Mouse (Mus musculus) spleen, postnatal 4 days (tissue): ENCODE data around the gene Kcnt1.
"Not testable (repeated sequence)": the region's sequence is repeated elsewhere in the genome, so short reads cannot be mapped to it uniquely, and the experiment has no call there.

Experiments used
- DNase-seq, 2 experiments: peaks; one replicate each; pipeline ENCODE4 v3.0.0; 2022; ENCODE audit warnings: low spot score in 2 of 2

Kcnt1 gene

GRCm38 (mm10) chr2:25863337-25864131, at the start of gene Kcnt1:
Gene Kcnt1, plus strand, starts transcription at chr2:25863734.
- no peak for DNase-seq

- DNase-seq: not testable (repeated sequence)
These were observed 47.8 kb upstream of the Kcnt1 start, which contains the start of gene Glt6d1 for GRCm38 (mm10) chr2:25815748-25816147. Gene Glt6d1, minus strand, starts transcription at chr2:25815848.

GRCm38 (mm10) chr2:25822806-25823205, 40.7 kb upstream of the Kcnt1 start, which contains the start of gene Lcn9:
Gene Lcn9, plus strand, starts transcription at chr2:25823153.
- DNase-seq: peak in 1 of 2 experiments; percentile 49

- peak in 1 of 2 experiments; percentile 31 for DNase-seq
These were observed 38.8 kb upstream of the Kcnt1 start for GRCm38 (mm10) chr2:25824751-25825150.

- DNase-seq: no peak
These were observed 35.1 kb upstream of the Kcnt1 start for GRCm38 (mm10) chr2:25828344-25828947.

- no peak for DNase-seq
These were observed 32.7 kb upstream of the Kcnt1 start for GRCm38 (mm10) chr2:25830786-25831185.

- peak; percentile 49 to 82 for DNase-seq
These were observed 27.2 kb upstream of the Kcnt1 start for GRCm38 (mm10) chr2:25836291-25836690.

- no peak for DNase-seq
These were observed 21.4 kb upstream of the Kcnt1 start for GRCm38 (mm10) chr2:25842161-25842560.

GRCm38 (mm10) chr2:25842758-25843157, 20.8 kb upstream of the Kcnt1 start:
- DNase-seq: no peak

- DNase-seq: no peak
These were observed 19.4 kb upstream of the Kcnt1 start for GRCm38 (mm10) chr2:25844097-25844496.

GRCm38 (mm10) chr2:25846516-25846915, 17.0 kb upstream of the Kcnt1 start:
- DNase-seq: no peak

- no peak for DNase-seq
These were observed 16.3 kb upstream of the Kcnt1 start, which contains the start of gene Sohlh1 for GRCm38 (mm10) chr2:25847226-25847625. Gene Sohlh1, minus strand, starts transcription at chr2:25847248.

- DNase-seq: peak; percentile 56 to 88
These were observed 13.2 kb upstream of the Kcnt1 start for GRCm38 (mm10) chr2:25850330-25850729.

- peak in 1 of 2 experiments; percentile 24 for DNase-seq
These were observed 10.9 kb upstream of the Kcnt1 start for GRCm38 (mm10) chr2:25852626-25853025.

GRCm38 (mm10) chr2:25853998-25854397, 9.5 kb upstream of the Kcnt1 start:
- no peak for DNase-seq

- DNase-seq: no peak
These were observed 3.6 kb upstream of the Kcnt1 start for GRCm38 (mm10) chr2:25859891-25860290.

GRCm38 (mm10) chr2:25862038-25862437, 1.5 kb upstream of the Kcnt1 start:
- no peak for DNase-seq

GRCm38 (mm10) chr2:25862696-25863270, 751 bp upstream of the Kcnt1 start:
- no peak for DNase-seq

- DNase-seq: no peak
These were observed 696 bp downstream of the Kcnt1 start for GRCm38 (mm10) chr2:25864230-25864629.

- no peak for DNase-seq
These were observed 1.9 kb downstream of the Kcnt1 start for GRCm38 (mm10) chr2:25865412-25865811.

- DNase-seq: no peak
These were observed 3.1 kb downstream of the Kcnt1 start for GRCm38 (mm10) chr2:25866656-25867055.

GRCm38 (mm10) chr2:25877250-25877735, 13.8 kb downstream of the Kcnt1 start:
- no peak for DNase-seq
